Mouse (Mus musculus): ENCODE measurements at regions not wholly inside any gene's neighbourhood (a gene's known extent, or its start where the extent isn't known, plus 50 kb on each side); places are given as distances from the start of the nearest gene placed in this dataset.
"Not testable (repeated sequence)": the region's sequence is repeated elsewhere in the genome, so short reads cannot be mapped to it uniquely, and the experiment has no call there.

DNA sequence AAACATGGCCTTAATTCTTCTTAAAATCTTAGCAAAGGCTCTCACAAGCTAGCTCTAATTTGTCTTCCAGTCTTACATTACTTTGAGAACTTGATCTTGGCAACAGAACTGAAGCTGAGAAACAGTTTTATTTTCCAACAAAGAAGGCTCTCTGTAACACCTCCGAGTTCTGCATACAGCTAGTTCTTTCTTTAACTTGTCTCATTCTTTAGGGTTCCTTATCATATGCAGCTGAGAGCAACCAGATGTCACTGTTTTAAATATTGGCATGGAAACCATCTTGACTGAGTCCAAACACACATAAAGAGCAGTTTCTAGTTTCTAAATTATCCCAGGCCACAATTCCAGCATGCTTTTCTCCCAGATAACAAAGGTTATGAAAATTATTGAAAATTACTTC, 969.9 kb downstream of the Diaph3 start:
- no peak for DNase-seq

DNA sequence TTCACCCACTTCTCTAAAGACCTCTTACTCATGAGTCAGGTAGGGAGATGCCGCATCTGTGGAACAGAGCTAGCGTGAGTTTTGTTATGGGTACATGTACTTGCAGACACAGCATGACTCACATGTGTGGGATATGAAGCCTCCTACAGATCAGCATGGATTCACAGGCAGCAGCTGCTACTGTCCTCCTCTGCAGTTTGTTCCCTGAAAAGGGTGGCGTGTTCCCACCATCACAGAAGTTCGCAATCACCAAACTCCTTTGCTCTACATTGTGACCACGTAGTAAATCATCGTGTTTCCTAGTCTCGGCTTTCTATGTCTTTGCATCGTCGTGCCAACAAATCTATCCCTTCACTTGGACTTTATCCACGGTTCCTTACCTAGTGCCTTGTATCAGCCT, 981.9 kb downstream of the Diaph3 start:
- DNase-seq: peak; percentile 80

DNA sequence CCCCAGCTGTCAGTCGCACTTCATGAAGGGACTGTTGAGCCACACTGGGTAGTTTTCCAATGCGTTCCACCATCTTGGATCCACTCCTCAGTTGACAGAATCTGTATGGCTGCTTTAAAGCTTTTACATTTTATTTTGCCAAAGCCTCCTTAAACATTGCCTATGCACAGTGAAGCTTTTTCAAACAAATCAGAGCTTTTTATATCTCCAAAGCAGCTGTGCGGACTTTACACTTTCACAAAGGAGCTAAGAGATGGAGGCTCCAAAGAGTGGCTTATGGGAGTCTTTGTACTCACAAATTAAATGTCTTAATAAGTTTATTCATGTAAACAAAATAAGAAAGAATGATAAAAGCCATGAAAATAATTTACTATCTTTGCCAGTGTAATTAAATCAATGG, 986.3 kb downstream of the Diaph3 start:
- no peak for DNase-seq

DNA sequence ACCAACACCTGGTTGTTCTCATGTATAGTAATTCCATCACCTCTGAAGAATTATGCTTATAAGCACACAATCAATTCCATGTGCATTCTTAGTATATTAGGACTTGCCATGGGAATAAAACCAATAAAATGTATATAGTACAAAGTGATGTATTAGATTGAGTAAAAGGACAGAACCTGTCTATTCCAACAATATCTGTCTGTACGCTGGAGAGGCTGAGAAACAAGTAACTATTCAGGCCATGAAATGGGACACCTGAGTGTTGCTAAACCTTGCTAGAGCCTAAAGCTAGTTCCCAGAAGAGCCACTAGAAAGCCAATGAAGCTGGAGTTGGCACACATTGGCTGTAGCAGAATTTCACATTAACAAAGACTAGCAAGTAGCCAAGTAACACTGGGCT, 989.8 kb downstream of the Diaph3 start:
- no peak for DNase-seq

DNA sequence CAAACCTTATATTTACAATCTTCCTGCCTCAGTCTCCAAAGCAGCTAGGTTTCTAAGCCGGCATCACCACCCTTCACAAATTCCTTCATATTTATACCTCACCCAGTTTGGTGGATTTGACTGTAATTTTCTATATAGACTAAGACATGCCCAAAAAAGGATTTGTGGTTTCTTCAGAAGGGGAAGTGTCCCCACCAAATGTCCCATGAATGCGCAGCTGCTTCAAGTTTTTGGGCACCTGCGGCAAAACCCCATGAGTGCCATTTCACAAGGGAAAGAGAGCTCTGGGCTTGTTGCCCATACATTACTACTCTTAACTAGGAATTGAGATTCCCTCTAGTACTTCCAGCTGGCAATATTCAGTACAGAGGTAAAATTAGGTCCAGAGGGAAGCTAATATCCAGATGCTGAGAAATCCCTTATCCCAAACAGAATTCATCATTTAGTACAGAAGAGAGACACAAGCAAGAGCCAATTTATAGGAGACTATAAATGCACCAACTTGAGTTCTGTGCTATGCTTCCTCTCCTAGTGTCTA, 990.6 kb downstream of the Diaph3 start:
- no peak for DNase-seq

DNA sequence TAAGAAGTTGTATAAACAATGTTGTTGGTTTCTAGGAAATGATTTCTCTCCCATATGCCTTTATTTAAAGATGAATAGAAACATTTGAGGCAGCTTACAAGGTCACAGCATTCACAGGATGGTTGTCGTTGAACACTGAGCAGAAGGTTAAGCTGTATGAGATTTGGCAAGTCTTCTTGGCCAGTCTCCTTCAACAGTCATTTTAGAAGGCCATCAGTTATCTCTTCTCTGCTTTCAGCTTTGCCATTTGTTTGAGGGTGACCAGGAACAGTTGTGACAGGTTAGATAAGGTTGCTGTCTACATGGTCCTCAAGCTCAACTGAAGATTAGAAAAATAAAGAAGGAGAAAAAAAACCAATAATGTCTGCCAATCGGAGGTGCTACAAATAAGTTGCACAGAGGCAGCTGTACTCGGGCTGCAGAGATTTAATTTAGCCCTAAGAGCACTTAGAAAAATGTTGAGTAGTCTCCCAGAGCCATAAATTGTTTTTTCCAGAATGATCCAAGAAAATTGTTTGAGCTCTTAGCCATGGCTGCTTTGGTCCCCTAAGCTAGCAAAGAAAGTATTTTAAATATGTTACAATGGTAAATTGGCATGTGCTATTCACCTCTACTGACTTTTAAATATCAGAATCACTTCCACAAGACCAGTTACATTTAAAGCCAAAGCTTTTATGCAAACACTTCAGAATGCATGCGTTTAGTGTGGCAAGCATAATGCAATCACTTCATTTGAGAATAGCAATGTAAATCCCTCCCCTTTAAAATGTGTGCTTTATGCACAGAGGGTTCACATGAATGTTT, 1025.6 kb downstream of the Diaph3 start:
- DNase-seq: no peak

DNA sequence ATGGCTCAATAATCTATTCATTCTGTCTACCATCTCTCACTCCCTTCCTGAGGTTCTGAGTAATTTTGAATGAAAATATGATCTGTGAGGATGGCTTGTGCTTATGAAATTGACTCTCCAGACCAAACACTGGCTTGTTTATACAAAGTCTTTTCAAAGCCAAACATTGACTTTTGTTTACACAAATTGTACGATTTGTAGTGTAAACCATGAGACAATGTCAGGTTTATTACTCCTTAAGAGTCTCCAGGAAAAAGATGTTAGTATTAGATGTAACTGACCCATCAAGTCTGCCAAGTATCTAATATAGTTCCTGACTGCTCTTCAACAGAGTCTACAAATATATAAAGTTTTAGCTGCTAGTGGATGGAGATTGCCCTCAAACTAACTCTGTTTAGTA, 1039.5 kb downstream of the Diaph3 start:
- DNase-seq: no peak

DNA sequence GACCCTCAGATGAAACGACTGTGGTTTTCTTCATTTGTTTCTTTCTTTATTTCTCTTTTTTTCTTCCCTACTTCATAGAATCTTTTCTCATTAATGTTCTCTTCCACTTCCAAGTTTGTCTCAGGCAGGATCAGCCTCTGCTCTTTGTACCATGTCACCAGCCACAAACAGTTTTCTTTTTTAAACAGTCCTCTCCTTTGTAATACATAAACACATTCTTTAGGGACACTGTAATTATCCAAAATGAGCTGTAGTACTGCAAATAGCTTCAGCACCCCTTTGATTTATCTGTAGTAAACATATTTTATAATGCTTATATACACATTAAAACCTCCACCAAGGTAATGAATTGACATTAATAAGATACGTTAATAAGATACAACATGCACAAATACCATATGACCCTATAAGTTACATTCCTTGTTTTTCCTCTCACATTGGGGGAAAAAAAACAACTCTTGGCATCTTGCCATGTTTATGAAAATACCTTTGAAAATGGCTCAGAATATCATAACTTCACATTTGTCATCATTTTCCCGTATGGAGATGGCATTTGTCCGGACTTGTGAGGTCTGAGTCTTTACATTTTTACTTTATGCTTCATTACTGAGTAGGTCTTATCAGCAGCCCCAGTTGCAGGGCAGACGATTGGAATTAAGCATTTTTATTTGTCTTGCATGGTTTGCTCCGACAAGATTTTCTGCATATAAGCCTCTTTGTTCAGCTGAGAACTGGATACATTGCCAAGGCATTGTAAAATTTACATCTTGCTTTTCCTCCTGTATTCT, 1070.5 kb downstream of the Diaph3 start:
- DNase-seq: no peak

DNA sequence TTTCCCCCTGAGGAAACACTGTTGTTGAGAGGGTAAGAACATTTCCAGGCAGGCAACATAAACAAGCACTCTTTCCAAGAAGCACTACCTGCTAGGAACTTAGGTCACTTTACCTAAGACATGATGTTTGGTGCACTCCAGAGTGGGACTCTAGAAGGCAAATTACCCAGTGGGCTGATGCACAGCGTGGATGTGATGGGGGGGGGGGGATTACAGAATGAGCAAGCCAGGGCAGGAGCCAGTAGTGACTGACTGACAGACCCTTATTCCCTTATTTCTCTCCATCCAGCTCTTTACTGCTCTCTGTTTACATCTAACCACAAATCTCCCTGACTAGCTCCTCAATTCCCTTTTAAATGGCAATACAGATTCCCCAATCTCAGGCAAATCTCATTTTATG, 1071.7 kb downstream of the Diaph3 start:
- no peak for DNase-seq

DNA sequence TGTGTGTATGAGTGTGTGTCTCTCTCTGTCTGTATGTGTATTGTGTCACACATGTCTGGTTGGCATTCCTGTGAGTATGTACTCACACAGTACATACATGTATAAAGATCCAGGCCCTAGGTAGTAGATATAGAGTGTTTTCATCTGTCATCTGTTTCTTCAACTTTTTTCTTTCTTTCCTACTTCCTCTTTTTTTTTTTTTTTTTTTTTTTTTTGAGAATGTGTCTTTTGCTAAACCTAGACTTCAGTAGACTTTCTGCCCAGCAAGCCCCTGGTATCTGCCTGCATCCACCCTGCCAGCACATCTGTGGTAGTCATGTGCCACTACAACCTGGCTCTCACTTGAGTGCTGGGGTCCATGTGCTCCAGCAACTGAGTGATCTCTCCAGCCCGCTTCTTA, 1073.3 kb downstream of the Diaph3 start:
- no peak for DNase-seq

DNA sequence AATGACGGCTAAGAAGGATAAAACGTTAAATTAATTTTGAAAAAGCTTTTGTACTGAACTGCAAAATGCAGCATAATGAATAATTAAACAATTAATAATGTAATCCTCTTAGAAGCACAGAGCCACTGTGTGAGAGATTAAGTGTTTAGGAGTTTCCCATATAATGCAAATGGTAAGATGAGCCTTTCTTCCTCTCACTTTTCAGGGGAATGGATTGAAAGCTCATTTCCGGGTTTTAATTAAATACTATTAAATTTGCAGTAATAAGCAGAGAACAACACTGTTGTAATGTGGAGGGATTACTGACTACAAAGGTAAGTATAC, 1077.5 kb downstream of the Diaph3 start:
- DNase-seq: no peak

DNA sequence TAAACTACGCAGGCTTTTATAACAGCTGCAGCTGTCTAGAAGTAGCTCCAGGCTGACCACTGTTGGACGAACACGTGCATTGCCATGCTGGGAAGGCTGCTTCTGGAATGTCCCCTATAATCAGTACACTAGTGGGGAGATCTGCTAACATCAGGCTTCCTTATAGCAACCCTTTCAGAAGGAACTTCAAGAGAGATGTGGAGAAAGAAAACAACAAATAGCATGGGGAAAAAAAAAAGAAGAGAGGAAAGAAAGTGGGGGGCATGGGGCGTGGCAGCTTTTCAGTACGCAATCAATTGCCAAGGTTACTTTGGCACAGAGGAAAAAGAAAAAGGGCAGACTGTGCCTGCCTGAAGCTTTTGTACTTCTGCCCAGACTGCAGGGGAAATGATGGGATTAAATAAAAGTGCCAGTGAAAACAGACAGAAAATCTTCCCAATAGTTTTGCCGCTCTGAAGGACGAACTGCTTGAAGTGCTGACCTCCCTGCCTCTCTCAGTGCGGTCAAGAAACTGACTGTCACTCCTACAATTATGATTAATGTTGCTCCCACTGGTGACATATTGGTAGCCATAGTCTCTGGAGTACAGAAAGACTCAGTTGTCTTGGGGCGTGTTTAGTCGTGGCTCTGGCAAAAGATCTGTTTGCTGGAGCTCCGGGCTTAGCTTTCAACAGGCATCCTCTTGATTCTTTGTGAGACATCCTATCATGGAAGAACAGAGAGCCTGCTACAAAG, 1078.0 kb downstream of the Diaph3 start:
- DNase-seq: no peak

DNA sequence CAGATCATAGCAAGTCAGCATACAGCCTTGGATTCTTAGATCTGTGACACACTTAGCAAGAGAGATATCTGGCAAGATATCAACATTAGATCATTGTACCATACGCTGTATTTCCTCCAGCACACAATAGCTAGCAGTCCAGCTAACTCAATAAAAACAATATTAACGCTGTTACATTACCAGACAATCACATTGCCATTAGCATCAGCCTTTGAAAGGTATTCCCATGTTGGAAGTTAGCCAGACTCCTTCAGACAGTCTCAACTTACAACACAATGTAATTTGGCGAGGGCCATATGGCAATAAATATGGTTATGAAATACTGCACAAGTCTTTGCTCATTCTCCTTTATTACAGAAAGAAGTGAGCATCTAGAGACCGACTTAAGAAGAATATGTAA, 1084.0 kb downstream of the Diaph3 start:
- DNase-seq: no peak

DNA sequence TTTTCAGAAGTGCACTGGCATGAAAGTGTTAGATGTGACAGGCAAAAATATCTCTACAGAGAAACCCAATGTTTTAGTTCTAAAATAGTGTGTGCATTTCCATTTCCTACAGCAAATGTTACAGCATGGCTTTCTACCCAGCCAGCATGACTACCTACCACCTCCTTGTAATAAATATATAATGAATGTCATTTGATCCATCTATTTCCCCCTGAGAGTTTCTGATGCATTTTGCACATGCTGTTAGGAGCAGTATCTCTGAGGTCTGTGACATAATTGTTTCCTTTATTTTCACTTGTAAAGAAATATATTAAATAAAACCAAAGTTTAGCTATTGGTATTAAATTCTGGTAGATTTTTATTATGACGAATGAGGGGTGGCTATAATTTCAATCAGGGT, 1086.4 kb downstream of the Diaph3 start:
- no peak for DNase-seq

DNA sequence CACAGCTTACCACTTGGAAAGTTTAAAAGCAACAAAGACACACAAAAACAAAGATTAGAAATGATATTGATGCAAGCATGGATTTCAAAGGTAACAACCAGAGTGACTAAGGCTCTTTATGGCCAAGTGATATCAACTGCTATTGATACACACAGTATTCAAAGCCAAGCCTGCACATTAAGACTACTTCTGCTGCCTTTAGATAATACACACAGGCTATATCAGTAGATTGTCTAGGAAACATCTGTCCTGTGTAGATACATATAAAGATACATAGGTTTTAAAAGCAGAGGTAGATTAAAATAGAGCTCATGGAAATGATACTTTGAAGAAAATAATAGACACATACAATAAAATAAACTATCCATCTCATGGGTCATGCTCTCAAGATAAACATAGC, 1111.6 kb downstream of the Diaph3 start:
- no peak for DNase-seq

DNA sequence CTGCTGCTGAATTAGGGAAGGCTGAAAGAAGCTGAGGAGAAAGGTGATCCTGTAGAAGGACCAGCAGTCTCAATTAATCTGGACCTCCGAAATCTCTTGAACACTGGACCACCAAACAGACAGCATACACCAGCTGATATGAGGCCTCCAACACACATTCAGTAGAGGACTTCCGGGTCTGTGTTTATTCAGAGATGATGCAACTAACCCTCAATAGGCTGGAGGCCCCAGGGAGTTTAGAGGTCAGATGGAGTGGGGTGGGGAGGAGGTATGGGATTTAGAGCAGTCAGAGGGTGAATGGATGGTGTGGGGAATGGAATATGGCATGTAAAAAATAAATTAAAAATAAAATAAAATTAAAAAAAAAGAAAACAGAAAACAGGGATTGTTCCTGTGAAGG, 1123.4 kb downstream of the Diaph3 start:
- not testable (repeated sequence) for DNase-seq

All from right cerebral cortex, postnatal 25 days (tissue).